Mouse (Mus musculus) forebrain, embryonic 10.5 days (tissue): ENCODE data around the gene Trim10. TPM values are rescaled to one million over a fixed set of nuclear protein-coding genes. Genes with fewer than 3 reads are reported as not detected.
"Not testable (repeated sequence)": the region's sequence is repeated elsewhere in the genome, so short reads cannot be mapped to it uniquely, and the experiment has no call there.

Experiments
- DNase-seq: peaks from one replicate; pipeline ENCODE4 v3.0.0-alpha.2; 2017; ENCODE audit warnings: low spot score; ENCODE audit errors: extremely low spot score
- H3K27ac ChIP-seq: fragments of 300-500 bp; sonication (generic); 2 replicates; pipeline ENCODE4 v1.5.1; 2016; ENCODE audit warnings: mild to moderate bottlenecking
- H3K27me3 ChIP-seq: fragments of 300-500 bp; sonication (generic); 2 replicates; pipeline ENCODE4 v1.6.1; 2016; ENCODE audit warnings: mild to moderate bottlenecking; ENCODE audit not compliant: poor library complexity, severe bottlenecking
- H3K36me3 ChIP-seq: fragments of 300-500 bp; sonication (generic); replicated peaks from 2 replicates; pipeline ENCODE4 v1.6.1; 2016; ENCODE audit warnings: mild to moderate bottlenecking, moderate library complexity
- H3K4me1 ChIP-seq: fragments of 300-500 bp; sonication (generic); 2 replicates; pipeline ENCODE4 v1.6.1; 2016
- H3K4me3 ChIP-seq: fragments of 300-500 bp; sonication (generic); 2 replicates; pipeline ENCODE4 v1.5.1; 2016; ENCODE audit warnings: mild to moderate bottlenecking, moderate library complexity
- H3K9me3 ChIP-seq: fragments of 300-500 bp; sonication (generic); 2 replicates; pipeline ENCODE4 v1.6.1; 2016; ENCODE audit warnings: mild to moderate bottlenecking, moderate library complexity
- WGBS: fragments of 180-500 bp; shearing (Covaris S2); methylation state at CpG from one replicate; pipeline ENCODE4 v1.1.7; 2016; 5-methylcytosine and 5-hydroxymethylcytosine counted together
- polyA plus RNA-seq: library from polyadenylated mRNA; unstranded; fragments of >200 nt; fragmentation: Nextera tagmentation; extraction: Ambion mirVana; gene quantifications from 2 replicates; pipeline ENCODE4 v1.2.1, GENCODE M21; 2016

The Trim10 gene
- polyA plus RNA-seq, 1 experiment from 2014 or later = 9.8 TPM

GRCm38 (mm10) chr17:36868836-36869235 lies 538 bp upstream of the Trim10 start:
- no peak for DNase-seq
- Histone ChIP-seq H3K9me3 (no peaks in the 10 kb centered on the region), H3K4me1 (peaks cover 10% of the 10 kb centered on the region), H3K27me3 (peaks cover 29% of the 10 kb centered on the region), H3K36me3 (no peaks in the 10 kb centered on the region), H3K27ac (no peak overlapping the region), H3K4me3 (no peak overlapping the region)
- WGBS = 85% methylated on average over 2 of the region's 2 CpGs

DNA sequence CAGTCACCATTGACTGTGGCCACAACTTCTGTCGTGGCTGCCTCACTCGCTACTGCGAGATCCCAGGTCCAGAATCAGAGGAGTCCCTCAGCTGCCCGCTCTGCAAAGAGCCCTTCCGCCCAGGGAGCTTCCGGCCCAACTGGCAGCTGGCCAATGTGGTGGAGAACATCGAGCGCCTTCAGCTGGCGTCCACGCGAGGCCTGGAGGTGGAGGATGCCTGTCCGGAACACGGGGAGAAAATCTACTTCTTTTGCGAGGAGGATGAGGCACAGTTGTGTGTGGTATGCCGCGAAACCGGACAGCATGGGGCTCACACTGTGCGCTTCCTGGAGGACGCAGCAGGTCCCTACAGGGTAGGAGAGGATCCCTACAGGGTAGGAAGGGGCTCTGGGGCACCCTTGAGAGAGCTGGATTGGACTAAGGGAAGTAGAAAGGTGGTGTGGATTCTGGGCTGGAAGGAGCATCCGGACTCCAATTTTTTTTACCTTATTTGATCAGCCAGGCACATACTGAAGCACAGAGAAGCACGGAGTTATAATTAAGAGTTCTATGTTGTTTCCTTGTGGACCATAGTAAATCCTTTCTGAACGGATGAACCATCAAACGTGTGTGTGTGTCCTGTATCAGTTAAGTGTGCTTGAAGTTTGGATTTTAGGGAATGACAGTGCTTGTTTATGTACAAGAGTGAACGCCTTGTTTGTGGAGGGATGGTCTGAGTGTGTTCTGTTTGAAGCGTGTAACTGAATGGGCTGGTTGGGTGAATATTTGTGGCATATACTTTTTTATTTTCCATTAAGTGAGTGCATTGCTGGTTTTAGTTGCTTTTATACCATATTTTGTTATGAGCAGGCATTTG lies 809 bp downstream of the Trim10 start:
- H3K4me3 ChIP-seq = peak overlapping the region; percentile 10
- no peak for DNase-seq
- H3K36me3 ChIP-seq = no peaks in the 10 kb centered on the region
- peak overlapping the region; percentile 70 for H3K27ac ChIP-seq
- peaks cover 10% of the 10 kb centered on the region for H3K4me1 ChIP-seq
- peaks cover 29% of the 10 kb centered on the region for H3K27me3 ChIP-seq
- no peaks in the 10 kb centered on the region for H3K9me3 ChIP-seq
- WGBS = 83% methylated on average over 25 of the region's 25 CpGs

DNA sequence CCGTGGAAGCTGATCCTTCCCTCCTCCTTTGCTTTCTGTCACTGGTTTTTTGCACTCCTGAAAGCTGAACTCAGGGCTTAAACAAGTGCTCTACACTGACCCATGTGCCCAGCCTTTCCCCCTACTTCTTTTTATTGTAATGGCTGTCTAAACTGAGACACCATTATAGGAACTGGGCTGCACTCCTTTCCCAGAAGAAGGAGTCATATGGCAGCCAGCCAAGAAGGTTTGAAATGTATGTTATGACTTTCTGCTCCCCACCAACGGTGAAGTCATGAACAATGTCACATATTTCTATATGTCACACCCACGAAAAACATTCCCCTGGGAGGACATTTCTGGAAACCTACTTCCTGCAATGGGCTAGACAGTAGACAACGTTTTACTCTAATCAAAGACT lies 5.3 kb downstream of the Trim10 start:
- Histone ChIP-seq H3K4me3 (no peak overlapping the region), H3K9me3 (no peaks in the 10 kb centered on the region), H3K27me3 (no peaks in the 10 kb centered on the region), H3K36me3 (no peaks in the 10 kb centered on the region), H3K4me1 (no peaks in the 10 kb centered on the region), H3K27ac (no peak overlapping the region)
- DNase-seq = no peak
- WGBS = 78% methylated on average over 4 of the region's 4 CpGs

DNA sequence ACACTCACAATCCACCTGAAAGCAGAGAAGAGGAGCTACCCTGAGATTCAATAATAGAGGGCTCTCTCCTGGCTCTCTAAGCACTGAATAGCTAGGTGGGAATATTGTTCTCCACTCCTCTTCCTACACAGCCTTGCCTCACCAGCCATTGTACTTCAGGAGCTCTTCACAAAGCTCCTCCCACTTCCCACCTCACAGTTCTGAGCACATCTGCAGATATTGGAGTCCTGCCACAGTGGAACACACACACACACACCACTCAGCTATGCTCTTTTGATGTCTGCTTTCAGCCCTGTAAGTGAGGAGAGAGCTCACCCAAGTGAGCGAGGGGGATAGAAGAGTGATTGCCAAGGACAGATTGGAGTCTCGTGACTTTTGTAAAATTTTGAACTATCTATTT lies 14.0 kb downstream of the Trim10 start:
- no peak overlapping the region for H3K27ac ChIP-seq
- H3K36me3 ChIP-seq = no peaks in the 10 kb centered on the region
- no peak for DNase-seq
- 88% methylated on average over 2 of the region's 2 CpGs for WGBS
- H3K4me3 ChIP-seq = no peak overlapping the region
- no peaks in the 10 kb centered on the region for H3K9me3 ChIP-seq
- H3K27me3 ChIP-seq = no peaks in the 10 kb centered on the region
- H3K4me1 ChIP-seq = no peaks in the 10 kb centered on the region

DNA sequence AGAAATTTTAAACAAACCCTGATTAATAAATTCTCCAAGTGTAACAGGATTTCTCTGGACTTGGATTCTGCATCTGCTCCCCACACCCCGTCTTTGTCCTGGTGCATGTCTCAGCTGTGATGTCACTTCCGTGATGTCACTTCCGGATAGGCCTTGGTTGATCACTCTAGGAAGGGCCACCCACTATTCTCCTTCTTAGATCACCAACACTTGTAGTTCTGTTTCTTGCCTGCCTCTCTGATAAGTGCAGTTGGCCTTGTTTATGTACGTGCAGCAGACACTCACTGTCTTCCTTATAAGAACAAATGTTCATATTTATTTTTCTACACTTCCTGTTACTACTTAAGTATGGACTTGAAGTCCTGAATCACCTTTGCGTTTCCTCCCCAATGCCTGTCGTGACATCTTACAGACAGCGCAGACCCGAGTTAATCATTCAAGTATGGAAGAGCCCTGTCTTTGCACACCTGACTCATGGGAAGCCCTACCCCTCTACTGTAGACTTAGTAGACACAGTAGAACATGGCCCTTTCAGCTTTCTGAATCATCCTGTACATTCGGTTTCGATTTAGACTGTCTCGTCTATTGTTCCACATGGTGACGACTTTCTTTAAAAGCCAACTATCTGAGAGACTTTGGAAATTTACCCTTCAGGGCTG lies 15.9 kb downstream of the Trim10 start:
- Histone ChIP-seq H3K4me1 (no peaks in the 10 kb centered on the region), H3K27ac (no peak overlapping the region), H3K27me3 (no peaks in the 10 kb centered on the region), H3K9me3 (no peaks in the 10 kb centered on the region), H3K4me3 (no peak overlapping the region), H3K36me3 (no peaks in the 10 kb centered on the region)
- WGBS = 94% methylated on average over 12 of the region's 12 CpGs
- DNase-seq = no peak

DNA sequence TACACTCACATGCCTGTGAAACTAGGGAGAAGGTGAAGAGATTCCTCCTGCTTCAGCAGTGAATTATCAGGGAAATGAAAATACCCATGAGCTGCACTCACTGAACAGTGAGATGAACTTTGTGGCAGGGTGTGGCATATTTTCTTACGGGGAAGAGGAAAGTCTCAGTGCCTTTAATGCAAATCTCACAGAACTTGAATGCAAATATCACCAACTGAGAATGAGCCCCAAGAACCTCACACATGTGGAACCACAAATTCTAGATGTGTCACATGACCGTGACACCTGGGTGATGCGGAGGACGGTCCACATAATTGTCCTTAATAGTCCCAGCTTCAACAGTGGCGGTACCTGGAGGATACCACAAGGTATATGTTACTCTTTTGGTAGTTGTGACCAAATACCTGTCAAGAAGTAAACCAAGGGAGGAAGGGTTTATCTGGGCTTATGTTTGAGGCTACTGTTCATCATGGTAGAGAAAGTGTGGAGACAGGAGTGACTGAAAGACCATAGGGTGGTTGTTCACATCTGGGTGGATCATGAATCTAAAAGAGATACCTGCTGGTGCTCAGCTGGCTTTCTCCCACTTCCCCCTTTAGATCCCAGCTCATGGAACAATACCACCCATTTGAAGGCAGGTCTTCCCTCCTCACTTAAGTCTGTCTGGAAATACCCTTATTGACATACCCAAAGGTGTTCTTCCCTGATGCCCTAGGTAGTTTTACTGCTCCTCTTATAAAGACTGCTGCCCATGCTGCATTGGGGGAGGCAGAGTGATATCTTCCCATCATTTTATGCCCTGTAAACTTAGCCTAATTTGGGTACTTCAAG lies 20.9 kb downstream of the Trim10 start, which contains the start of gene Trim40:
Gene Trim40 (minus strand): TSS at position 51 of the 831 bp plus-strand sequence.
- no peak for DNase-seq
- Histone ChIP-seq H3K27ac (no peak within 1 kb of the TSS), H3K4me3 (no peak within 1 kb of the TSS), H3K36me3 (no peaks in the 10 kb centered on the region), H3K27me3 (no peaks in the 10 kb centered on the region), H3K9me3 (no peaks in the 10 kb centered on the region), H3K4me1 (no peaks in the 10 kb centered on the region)
- WGBS = 85% methylated on average over 5 of the region's 5 CpGs

GRCm38 (mm10) chr17:36891496-36891895 lies 22.1 kb downstream of the Trim10 start:
- 93% methylated on average over 1 of the region's 1 CpGs for WGBS
- not testable (repeated sequence) for H3K27me3 ChIP-seq, DNase-seq, H3K4me3 ChIP-seq, H3K36me3 ChIP-seq, H3K4me1 ChIP-seq, H3K9me3 ChIP-seq, H3K27ac ChIP-seq

DNA sequence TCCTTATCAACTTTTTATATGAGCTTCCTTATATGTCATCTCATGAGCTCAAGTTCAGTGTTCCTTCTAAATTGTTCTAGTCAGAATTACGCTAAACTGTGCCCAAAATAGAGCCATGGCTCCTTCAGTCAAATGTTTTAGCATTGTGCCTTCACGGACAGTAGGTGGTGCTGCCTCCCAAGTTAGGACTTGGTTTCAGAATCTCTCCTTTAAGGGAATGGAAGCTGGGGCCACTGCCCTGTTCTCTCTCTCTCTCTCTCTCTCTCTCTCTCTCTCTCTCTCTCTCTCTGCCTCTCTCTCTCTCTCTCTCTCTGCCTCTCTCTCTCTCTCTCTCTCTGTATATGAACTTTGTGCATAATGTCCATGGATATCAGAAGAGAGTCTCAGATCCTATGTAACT lies 23.0 kb downstream of the Trim10 start:
- H3K4me1 ChIP-seq = no peaks in the 10 kb centered on the region
- H3K27ac ChIP-seq = no peak overlapping the region
- no peaks in the 10 kb centered on the region for H3K36me3 ChIP-seq
- no peaks in the 10 kb centered on the region for H3K9me3 ChIP-seq
- DNase-seq = no peak
- no peak overlapping the region for H3K4me3 ChIP-seq
- H3K27me3 ChIP-seq = no peaks in the 10 kb centered on the region
- 23% methylated on average over 2 of the region's 2 CpGs for WGBS

DNA sequence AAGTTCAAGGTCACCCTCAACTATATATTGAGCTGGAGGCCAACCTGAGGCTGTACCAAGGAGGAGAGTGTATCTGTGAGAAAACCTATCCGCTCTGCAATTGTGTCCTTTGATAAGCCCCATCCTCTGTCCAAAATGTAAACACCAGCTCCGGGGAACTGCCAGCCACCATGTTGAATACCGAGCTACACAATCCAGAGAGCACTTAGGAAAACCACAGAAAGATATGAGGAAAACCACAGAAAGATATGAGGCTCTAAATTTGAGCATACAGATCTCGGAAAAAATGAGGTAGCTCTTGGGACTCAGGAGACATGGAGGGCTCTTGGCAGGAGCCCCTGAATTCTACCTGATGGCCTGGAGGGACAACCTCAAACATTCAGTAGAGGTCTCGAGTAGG lies 24.0 kb downstream of the Trim10 start:
- H3K9me3 ChIP-seq = no peaks in the 10 kb centered on the region
- no peak overlapping the region for H3K27ac ChIP-seq
- WGBS = 82% methylated on average over 5 of the region's 5 CpGs
- H3K4me3 ChIP-seq = no peak overlapping the region
- no peak for DNase-seq
- no peaks in the 10 kb centered on the region for H3K27me3 ChIP-seq
- H3K4me1 ChIP-seq = no peaks in the 10 kb centered on the region
- no peaks in the 10 kb centered on the region for H3K36me3 ChIP-seq

DNA sequence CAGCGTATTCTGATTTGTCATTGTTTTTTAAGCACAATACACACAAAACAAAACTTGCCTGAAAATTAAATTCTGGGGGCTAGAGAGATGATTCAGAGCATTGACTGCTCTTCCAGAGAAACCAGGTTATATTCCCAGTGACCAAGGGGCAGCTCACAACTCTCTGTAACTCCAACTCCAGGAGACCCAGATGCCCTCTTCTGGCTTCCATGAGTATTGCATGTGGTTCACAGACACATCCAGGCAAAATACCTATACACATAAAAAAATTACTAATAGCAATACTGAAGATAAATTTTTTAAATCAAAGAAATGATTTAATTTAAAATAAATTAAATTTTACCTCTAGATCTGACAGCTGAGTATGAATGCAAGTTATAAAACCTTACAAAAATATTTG lies 27.2 kb downstream of the Trim10 start:
- no peak for DNase-seq
- H3K27me3 ChIP-seq = no peaks in the 10 kb centered on the region
- H3K36me3 ChIP-seq = no peaks in the 10 kb centered on the region
- H3K4me1 ChIP-seq = no peaks in the 10 kb centered on the region
- no peak overlapping the region for H3K4me3 ChIP-seq
- WGBS = 81% methylated on average over 1 of the region's 1 CpGs
- H3K27ac ChIP-seq = no peak overlapping the region
- H3K9me3 ChIP-seq = no peaks in the 10 kb centered on the region

DNA sequence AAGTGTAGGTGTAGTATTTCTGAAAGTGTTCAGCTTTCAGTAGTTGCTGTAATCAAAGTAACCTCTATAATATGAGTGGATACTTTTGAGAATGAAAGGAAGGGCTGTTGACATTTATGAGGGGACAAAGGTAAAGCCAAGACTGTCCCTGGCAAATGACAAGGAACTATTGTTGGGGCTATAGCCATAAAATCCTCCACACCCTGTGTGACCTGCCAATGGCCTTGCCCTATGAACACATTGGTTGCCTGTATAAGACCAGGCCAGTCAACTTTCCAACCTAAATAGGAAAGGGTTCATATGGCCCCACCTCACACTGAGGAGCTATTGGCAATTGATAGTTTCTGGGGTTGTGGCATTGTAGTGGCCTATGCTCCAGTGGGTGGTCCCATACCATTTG lies 27.7 kb downstream of the Trim10 start:
- Histone ChIP-seq H3K27me3 (no peaks in the 10 kb centered on the region), H3K27ac (no peak overlapping the region), H3K36me3 (no peaks in the 10 kb centered on the region), H3K4me3 (no peak overlapping the region), H3K4me1 (no peaks in the 10 kb centered on the region), H3K9me3 (no peaks in the 10 kb centered on the region)
- no peak for DNase-seq

DNA sequence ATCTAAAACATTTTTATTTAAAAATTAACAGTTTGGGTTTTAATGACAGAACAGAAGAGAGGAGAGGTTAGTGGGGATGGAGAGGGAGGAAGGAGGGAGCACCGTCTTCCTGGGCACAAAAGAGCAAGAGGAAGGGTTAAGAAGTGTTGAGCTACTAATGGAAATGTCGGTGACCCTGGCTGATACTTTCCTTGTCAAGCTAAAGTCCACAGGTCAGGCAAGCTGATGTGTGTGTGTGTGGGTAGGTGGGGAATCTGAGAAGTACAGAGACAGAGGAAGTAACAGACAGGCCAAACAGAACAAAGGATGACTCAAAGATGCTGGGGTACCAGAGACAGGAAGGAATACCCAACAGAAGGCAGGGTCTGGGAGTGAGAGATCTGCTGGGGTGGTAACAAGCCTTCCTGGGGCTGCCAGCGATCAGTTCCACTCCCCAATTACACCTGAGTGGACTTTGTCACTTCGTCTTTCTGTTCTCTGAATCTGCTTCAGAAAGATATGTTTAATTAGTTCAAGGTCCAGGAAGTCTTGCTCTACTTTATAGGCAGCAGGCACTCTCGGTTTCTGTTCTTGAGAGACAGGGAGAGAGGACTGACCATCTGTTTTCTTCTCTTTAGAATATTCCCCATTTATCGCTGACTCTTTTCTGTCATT lies 28.3 kb downstream of the Trim10 start, which contains the start of gene Trim31:
Gene Trim31 (plus strand): TSS at position 567 of the 654 bp plus-strand sequence.
- H3K4me3 ChIP-seq = no peak within 1 kb of the TSS
- H3K27me3 ChIP-seq = no peaks in the 10 kb centered on the region
- WGBS = 75% methylated on average over 6 of the region's 6 CpGs

More for the DNA sequence above, 28.3 kb downstream of the Trim10 start, which contains the start of gene Trim31:
- H3K4me1 ChIP-seq = no peaks in the 10 kb centered on the region
- no peak for DNase-seq
- H3K9me3 ChIP-seq = no peaks in the 10 kb centered on the region
- no peak within 1 kb of the TSS for H3K27ac ChIP-seq
- H3K36me3 ChIP-seq = no peaks in the 10 kb centered on the region
